Mouse (Mus musculus): ENCODE measurements around the gene Gm45623. TPM values are rescaled to one million over a fixed set of nuclear protein-coding genes. Genes with fewer than 3 reads are reported as not detected.

The Gm45623 gene
- 0.08 TPM in 1 of 2 replicates, not detected in the other for polyA plus RNA-seq (2015; fragmentation: Nextera tagmentation; extraction: Ambion mirVana)

DNA sequence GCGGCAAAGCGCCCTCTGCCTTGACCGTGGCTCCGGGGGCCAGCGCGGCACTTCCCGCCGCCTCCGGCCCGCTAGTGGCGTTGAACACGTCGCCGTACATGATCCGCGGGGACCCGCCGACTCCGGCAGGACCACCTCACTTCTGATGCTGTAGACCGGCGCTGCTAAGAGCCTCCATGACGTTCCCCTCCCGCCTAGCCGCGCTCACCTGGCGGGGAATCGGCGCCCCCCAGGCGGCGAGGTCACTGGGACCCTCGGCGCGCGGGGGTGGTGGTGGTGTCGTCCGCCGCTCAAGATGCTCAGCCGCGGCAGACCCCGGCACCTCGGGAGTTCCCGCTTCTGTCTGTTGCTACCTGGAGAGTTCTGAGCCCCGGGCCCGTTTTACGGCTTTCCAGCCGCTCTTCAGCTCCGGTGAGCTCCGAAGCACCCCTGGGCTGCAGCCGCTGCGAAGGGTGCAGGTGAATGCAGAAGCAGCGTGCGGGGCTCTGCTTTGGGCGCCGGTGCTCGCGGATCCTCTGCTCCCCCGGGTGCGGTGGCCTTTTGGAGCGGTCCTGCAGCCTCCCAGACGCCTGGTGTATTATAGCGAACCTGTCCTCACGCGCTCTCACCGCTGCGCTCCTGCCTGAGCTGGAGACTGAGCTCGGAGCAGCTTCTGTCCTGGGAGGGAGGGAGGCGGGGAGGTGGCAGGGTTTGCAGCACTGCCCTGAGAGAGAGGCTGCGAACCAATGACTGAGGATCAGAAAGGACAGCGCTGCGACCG is at the start of gene Gm45623:
Gene Gm45623, minus strand, starts transcription at position 636 of the 760 bp plus-strand sequence.

DNA sequence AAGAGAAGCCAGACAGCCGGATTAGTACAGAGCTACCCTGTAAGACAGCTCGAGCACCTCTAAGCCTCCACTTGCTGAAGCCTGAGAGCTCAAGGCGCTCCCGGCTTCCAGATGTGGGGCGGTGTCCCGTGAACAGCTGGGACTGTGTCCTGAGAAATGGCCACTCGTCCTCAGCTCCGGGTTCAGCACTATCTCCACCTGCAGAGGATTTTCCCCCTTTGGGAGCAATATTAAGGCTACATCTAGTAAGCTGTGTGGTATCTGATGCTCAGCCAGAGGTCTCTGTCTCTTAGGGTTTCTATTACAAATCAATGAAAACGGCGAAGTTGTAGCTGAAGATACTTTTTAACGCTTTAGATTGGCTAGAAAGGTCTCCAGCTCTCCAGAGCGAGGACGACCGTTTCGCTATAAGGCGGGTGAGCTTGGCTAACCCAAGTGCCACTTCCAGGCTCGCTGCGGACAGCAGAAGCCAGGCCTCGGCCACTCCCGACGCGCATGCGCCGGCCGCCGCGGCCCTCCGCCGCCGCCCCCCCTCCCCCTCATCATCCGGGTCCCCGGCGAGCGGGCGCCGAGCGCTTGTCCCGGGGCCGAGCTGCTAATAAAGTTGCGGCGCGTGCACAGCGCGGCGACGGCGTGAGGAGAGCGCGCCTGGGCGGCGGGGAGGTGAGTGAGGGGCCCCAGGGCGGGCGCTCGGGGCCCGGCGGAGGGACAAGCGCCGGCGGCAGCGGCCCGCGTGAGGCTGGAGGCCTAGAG is 51.0 kb downstream of the Gm45623 start, which contains the start of gene Smad5:
Gene Smad5, plus strand, starts transcription at position 542 of the 753 bp plus-strand sequence.

Other genes starting within 250 kb of the Gm45623 start
- gene Fbxl21, start 231.4 kb downstream of the Gm45623 start, polyA plus RNA-seq (2015; fragmentation: Nextera tagmentation; extraction: Ambion mirVana), result 0.20 and 0.30 TPM in 2 replicates
- gene Lect2, start 205.3 kb downstream of the Gm45623 start, polyA plus RNA-seq (2015; fragmentation: Nextera tagmentation; extraction: Ambion mirVana), result not detected in 2 replicates
- 74.7 and 100 TPM in 2 replicates for gene Tgfbi, start 144.3 kb downstream of the Gm45623 start, polyA plus RNA-seq (2015; fragmentation: Nextera tagmentation; extraction: Ambion mirVana)
- gene Smad5, start 50.8 kb downstream of the Gm45623 start, polyA plus RNA-seq (2015; fragmentation: Nextera tagmentation; extraction: Ambion mirVana), result 8.7 and 10.5 TPM in 2 replicates
- gene Trpc7, start 142.2 kb upstream of the Gm45623 start, polyA plus RNA-seq (2015; fragmentation: Nextera tagmentation; extraction: Ambion mirVana), result not detected in 2 replicates